Mouse (Mus musculus): ENCODE data around the gene Gabra6.

The Gabra6 gene

DNA sequence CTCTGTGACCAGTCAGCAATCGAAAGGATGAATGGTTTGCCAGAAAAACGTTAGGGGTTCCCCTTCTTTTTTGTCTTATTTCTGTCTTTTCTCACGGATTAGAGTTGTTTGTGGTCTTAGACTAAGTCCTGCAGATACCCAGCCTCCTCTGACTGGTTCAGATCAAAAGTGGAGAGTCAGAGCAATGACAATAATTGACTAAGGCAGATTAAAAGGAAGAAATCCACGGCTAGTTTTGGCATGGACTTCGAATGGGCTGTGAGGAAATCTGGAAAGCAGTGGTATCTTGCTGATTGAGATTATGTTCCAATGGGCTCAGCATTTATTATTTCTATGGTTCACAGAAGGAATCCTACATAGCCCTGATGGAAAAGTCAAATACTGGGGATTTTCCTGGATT lies at the start of gene Gabra6:
Gabra6 (minus strand) TSS at position 191 of the 400 bp plus-strand sequence.
- no peak for DNase-seq (ENCODE audit: low spot score)

DNA sequence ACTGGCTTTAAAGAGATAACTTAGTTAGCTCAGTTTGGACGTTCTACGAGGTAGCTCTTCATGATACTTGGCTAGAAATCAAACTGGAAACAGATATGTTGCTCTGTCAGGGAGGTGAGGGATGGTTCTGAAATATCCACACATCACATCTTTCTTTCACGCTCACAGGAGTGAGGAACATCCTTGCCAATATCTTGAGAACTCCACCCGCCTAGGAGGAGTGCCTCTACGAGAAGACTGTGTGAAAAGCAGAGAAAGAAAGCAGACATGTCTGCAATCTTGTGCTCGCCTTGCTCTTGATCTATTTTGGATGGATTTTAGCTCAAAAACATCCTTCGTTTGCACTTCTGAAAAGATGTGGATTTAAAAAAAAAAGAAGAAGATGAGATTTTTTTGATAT lies 44.7 kb upstream of the Gabra6 start:
- DNase-seq (ENCODE audit: low spot score): no peak

DNA sequence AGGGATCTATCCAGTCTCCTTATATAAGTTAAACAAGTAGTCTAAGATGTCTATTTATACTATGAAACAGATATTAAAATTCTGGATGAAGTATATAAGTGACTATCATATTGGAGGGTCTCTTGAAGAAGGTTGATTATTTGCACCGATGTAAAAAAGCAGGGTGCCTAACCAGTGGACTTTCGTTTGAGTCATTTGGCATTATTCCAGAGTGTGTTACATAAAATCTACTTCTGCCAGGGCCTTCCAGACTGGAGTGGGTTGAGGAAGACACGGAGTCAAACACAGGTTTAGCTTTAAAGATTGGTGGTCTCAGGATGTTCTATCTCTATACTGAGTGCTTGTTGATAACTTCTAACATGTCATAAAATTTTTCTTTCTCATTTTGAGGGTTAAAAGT lies 11.2 kb upstream of the Gabra6 start:
- DNase-seq (ENCODE audit: low spot score): no peak

DNA sequence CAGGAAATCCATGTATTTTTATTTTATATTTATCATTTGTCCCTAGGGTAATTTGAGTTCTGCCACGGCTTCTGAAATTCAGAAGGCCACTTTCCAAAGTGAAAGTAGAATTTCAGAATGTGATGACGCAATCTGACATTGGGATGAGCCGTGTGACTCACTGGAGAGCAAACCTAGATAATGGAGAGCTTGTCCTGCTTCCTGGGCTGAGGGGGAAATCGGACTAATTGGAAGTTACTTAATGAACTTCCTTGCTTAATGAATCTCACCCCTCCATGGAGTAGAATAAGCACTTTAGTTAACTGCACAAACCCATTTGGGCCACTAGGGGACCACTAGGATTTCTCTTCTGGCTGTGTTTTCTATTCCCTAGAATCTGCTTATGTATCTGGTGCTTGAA lies 5.4 kb upstream of the Gabra6 start:
- no peak for DNase-seq (ENCODE audit: low spot score)

DNA sequence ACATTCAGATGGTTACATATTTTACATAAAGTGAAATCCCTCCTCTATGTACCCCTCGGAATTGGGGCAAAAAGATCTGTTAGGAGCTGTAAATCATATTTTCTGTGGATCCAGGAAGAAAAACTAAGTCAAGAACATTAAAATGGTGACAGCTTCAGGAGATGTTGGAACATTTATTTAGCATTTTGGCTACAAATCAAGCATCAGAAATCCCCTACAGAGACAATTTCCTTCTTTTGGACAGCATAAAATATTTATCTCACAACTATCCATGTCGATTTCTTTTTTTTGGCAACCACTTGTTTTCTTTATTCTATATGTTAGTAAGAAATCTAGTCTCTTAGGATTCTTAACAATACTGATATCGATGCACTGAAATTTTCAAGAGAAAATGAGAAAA lies 688 bp upstream of the Gabra6 start:
- DNase-seq (ENCODE audit: low spot score): no peak

DNA sequence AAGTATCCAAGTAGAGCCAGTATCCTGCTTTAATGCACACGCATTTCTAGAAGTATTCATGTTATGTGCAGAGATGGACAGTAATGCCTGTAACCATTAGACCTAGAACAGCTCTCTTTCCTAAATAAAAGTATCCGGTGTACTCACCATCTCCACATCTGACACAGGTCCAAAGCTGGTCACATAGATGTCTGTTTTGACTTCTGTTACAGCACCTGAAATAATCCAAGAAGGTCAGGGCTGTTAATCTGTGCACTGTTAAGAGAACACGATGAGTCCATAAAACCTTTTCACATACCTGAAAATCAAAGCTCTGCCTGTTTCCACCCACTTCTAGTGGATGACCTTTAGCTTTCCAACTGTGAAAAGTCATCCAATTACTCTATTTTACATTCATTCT lies 1.4 kb downstream of the Gabra6 start:
- no peak for DNase-seq (ENCODE audit: low spot score)

DNA sequence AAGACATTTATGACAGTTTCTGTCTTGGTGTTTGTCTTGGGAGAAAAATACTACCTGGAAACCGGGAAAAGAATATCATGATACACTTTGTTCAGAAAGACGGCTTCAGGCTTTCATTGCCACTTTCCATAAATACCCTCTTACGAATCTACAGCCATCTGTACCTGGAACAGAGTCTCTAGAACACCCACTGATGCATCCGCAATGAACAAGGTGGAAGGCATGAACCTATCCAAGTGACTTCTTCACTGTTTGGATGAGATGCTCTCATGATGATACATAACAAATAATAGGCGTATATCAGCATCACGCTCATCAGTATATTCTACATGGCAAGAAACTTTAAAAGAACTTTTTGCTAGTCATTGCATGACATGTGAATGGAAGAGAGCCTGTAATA lies 1.8 kb downstream of the Gabra6 start:
- no peak for DNase-seq (ENCODE audit: low spot score)

DNA sequence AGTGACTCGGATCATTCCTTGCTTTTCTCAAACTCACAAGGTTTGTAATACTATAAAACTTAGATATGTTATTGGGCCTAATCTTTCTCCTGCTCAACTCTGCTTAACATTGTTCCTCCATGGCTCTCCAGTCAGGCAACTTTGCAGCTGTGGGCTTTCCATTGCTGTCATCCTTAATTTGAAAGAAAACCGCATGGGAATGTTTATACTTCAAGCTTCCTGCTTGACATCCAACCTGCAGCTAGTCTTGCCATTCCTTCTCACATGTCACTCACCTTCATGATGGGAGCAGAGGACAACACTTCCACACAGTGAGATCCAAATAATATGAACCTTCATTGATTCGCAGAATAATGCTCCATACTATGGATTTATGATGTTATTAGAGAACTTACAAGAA lies 2.9 kb downstream of the Gabra6 start:
- no peak for DNase-seq (ENCODE audit: low spot score)

DNA sequence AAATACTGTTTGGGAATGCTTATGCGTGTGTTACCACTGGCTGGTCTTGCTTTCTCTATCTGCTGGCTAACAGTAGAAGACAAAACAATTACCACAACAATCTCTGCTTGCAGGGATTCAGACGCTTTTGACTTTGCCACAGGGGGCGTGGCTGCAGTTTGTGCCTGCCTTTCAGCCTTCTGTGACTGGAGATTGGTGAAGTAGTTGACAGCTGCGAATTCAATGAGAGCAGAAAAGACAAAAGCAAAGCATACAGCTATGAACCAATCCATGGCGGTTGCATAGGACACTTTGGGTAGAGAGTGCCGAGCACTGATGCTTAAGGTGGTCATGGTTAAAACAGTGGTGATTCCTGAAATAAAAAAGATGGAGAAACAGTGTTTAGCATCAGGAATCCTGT lies 6.0 kb downstream of the Gabra6 start:
- no peak for DNase-seq (ENCODE audit: low spot score)

DNA sequence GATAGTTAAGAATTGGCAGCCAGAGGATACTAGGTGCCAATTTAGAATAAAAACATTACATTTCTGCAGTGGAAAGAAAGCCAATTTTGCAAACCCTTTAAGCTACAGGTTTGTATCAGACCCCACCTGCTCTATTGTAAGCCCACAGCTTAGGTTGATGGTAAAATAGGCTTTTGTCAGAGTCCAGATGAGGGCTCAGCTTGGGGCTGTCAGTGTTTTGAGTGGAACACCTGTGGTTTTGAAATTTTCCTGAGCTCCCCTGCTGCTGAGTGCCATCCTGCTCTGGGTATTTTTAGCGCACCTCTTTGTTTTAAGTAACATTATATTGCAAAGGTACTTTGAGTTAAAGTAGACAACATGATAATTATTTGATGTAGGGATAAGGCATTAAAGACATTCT lies 10.0 kb downstream of the Gabra6 start:
- DNase-seq (ENCODE audit: low spot score): no peak

DNA sequence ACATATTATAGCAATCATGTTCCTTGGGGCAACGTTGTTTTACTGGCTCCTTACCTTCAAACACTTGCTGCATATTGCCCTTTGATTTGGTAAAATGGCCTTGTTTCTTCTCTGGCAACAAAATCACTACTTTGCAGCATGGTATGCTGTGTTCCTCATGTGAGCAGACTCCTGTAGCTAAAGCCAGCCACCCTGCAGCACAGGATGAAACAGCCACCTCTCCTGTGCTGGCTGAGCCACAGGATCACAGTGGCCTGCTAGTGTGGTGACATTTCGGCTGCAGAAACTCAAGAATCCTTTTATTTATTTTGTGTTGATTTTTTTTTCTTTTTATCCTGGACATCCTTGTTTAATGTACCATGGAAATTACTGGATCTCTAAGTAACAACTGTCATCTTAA lies 11.8 kb downstream of the Gabra6 start:
- DNase-seq (ENCODE audit: low spot score): no peak

DNA sequence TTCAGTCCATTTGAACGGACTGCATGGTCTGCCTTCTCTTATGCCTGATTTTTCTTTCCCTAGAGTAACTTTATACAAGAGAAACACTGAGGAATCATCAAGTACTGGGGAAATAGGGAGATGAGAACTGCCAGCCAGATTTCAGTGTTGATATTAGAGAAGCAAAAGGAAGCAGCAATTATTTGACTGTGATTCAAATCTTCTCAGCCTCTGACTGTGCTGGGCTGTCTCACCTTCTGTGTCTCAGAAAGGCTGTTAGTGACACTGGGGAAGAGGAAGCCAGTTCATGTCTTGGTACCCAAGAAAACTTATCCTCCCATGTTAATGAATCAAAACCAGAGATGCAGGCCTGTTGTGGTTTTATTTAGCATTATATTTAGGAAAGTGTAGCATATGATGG lies 14.8 kb downstream of the Gabra6 start:
- no peak for DNase-seq (ENCODE audit: low spot score)

DNA sequence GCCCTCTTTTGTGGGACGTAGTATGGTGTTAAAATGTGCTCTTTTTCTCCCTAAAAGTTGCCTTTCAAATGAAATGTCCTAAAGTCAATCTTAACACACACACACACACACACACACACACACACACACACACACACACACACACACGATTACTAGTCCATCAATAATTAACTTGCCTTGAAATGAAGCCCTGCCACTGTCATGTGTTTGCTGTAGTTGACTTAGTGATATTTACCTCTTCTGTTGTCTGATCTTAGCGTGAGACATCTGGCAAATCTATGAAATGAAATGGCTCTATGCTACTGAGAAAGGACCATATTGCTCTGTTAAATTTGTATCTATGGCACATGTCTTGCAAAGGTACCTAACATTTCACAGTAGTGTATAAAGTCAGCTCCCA lies 61.9 kb downstream of the Gabra6 start:
- no peak for DNase-seq (ENCODE audit: low spot score)

All from lung, postnatal 25 days (tissue).